Mouse (Mus musculus): ENCODE measurements around the gene Lce1f. TPM values are rescaled to one million over a fixed set of nuclear protein-coding genes. Genes with fewer than 3 reads are reported as not detected.
"Not testable (repeated sequence)": the region's sequence is repeated elsewhere in the genome, so short reads cannot be mapped to it uniquely, and the experiment has no call there.

Gene Lce1f
- total RNA-seq (2021) = not detected

GRCm38 (mm10) chr3:92720250-92720649 is at the start of gene Lce1f:
Lce1f (minus strand) TSS chr3:92720350.
- DNase-seq = no peak

- DNase-seq = no peak
Observed at GRCm38 (mm10) chr3:92764965-92765364, 44.8 kb upstream of the Lce1f start, which contains the start of gene Lce1h. Lce1h (minus strand) TSS chr3:92765065.

DNA sequence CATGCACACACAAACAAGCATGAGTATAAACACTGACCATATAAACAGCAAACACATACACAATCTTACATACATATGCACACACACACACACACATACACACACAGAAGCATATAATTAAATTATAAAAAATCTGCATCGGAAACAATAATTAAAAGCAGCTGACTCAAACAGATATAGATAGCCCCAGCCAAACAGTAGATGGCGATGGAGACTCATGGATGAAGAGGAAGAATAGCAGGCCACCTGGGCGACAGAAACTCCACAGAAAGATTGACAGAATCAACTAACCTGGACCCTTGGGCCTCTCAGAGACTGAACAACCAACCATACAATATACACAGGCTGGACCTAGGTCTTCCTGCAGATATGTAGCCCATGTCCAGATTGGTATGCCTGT is 33.0 kb upstream of the Lce1f start:
- DNase-seq = no peak

DNA sequence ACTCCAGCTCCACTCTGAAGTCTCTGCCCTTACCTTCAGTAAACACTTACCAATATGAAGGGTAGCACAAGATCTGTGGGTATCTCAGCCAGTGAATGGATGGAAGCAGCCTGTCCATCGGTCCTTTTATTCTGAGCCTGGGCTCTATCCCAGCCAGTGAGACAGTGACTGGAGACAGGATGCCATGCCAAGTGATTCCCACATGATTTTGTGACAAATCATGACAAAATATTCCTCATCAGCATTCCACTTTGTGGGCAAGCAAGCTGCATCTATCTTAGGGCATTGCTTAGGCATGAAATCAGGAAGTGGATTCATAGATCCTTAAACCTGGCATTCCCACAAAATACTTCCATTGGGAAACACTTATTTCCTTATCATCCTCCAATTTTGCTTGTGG is 32.1 kb upstream of the Lce1f start, which contains the start of gene Lce1g:
Lce1g (minus strand) TSS at position 101 of the 400 bp plus-strand sequence.
- no peak for DNase-seq

DNA sequence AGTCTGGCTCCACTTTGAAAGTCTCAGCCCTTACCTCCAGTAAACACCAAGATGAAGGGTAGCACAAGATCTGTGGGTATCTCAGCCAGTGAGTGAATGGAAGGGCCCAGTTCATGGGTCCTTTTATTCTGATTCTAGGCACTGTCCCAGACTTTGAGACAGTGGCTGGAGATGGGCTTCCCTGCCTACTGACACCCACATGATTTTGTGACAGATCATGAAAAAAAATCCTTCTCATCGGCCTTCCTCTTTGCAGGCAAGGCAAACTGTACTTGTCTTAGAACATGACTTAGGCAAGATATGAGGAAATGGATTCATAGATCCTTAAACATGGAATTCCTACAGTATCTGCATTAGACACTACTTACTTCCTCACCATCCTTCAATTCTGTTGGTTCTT is 18.8 kb upstream of the Lce1f start, which contains the start of gene Gm38119:
Gm38119 (minus strand) TSS at position 101 of the 400 bp plus-strand sequence.
- no peak for DNase-seq

DNA sequence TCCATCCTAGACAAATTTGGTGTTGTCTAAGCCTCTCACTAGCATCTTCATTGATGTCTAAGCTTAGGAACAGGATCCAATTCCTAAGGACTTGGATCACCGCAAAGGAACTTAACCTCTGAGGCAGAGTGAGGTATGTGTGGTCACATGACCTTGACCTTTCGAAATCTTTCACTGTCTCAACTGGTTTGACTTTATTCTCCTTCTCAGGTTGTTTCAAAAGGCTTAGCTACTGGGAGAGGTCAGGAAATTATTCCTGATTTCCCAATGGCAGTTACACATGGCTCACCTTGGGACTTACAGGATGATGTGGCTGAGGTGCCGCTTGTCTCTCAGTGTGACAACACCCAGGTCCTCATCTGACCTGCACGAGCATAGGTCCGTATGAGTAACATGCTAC is 2.5 kb upstream of the Lce1f start:
- no peak for DNase-seq

DNA sequence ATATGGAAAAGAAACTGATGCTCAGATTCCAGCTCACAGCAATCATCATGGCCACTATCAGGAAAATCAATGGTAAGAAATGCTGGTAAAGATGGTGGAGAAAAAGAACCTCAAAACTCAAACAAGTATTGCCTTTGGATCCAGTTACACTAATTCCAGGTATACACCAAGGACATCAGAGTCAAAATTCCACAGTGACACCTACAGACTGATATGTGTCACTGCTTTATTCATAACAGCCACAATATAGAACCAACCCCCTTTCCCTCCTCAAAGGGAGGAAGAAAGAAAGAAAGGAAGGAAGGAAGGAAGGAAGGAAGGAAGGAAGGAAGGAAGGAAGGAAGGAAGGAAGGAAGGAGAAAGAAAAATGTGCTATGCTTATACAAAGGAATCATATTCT is 5.0 kb downstream of the Lce1f start:
- DNase-seq = no peak

- DNase-seq = no peak
Observed at GRCm38 (mm10) chr3:92708974-92709373, 11.2 kb downstream of the Lce1f start, which contains the start of gene Lce1e. Lce1e (minus strand) TSS chr3:92709074.

GRCm38 (mm10) chr3:92694613-92695012 is 25.5 kb downstream of the Lce1f start:
- DNase-seq = no peak

- no peak for DNase-seq
Observed at GRCm38 (mm10) chr3:92691688-92692087, 28.5 kb downstream of the Lce1f start.

DNA sequence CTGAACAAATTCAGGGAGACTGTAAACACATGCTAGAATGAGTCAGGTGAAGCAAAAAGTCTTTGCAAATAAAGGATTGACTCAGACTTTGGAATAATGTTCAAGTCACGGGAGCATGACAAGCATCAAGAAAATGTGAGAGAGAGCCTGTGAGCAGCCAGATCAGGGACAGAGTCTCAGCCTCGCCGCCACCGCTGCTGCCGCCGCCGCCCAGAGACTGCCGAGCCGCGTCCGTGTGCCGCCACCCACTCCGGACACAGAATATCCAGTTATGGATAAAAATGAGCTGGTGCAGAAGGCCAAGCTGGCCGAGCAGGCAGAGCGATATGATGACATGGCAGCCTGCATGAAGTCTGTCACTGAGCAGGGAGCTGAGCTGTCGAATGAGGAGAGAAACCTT is 31.0 kb downstream of the Lce1f start:
- DNase-seq = not testable (repeated sequence)

- DNase-seq = no peak
Observed at GRCm38 (mm10) chr3:92687110-92687509, 33.0 kb downstream of the Lce1f start, which contains the start of gene Lce1d. Lce1d (minus strand) TSS chr3:92687210.

DNA sequence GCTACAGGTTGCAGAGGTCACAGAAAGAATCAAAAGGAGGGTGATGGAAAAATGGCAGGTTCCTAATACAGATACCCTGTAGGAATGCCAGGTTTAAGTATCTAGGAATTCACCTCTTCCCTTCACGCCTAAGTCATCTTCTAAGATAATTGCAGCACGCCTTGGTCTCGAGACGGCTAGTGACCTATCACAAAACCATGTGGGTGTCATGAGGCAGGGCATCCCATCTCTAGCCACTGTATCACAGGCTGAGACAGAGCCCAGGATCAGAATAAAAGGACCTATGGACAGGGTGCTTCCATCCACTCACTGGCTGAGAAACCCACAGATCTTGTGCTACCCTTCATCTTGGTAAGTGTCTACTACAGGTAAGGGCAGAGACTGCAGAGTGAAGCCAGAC is 41.2 kb downstream of the Lce1f start, which contains the start of gene Lce1c:
Lce1c (plus strand) TSS at position 301 of the 400 bp plus-strand sequence.
- no peak for DNase-seq

DNA sequence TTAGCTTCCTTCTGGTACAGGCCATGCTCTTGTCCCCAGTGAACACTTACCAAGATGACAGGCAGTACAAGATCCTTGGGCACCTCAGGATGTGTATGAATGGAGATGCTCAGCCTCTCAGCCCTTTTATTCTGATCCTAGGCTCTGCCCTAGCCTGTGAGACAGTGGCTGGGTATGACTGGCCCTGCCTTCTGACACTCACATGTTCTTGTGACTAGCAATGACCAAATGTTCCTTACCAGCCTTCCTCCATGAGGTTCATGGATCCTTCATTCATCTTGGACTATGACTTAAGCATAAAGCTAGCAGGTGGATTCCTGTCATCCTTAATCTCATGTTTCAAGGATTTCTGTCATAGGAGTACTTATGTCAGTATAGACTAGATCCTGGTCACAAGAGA is 49.9 kb downstream of the Lce1f start, which contains the start of gene Lce1a2:
Lce1a2 (minus strand) TSS at position 101 of the 400 bp plus-strand sequence.
- no peak for DNase-seq

Other genes starting within 250 kb of the Lce1f start
- gene Sprr1a, start 234.5 kb downstream of the Lce1f start, total RNA-seq (2021) = not detected
- not detected for gene Sprr4, start 219.9 kb downstream of the Lce1f start, total RNA-seq (2021)
- not detected for gene 2310046K23Rik, start 185.8 kb downstream of the Lce1f start, total RNA-seq (2021)
- not detected for gene Ivl, start 146.6 kb downstream of the Lce1f start, total RNA-seq (2021)
- not detected for gene Smcp, start 131.4 kb downstream of the Lce1f start, total RNA-seq (2021)
- gene 2210017I01Rik, start 112.9 kb downstream of the Lce1f start, total RNA-seq (2021) = not detected
- not detected for gene Lce6a, start 98.7 kb downstream of the Lce1f start, total RNA-seq (2021)
- gene Lce1a1, start 72.0 kb downstream of the Lce1f start, total RNA-seq (2021) = not detected
- gene Lce1b, start 63.4 kb downstream of the Lce1f start, total RNA-seq (2021) = not detected
- not detected for gene Lce1a2, start 50.0 kb downstream of the Lce1f start, total RNA-seq (2021)
- gene Lce1c, start 41.1 kb downstream of the Lce1f start, total RNA-seq (2021) = not detected
- not detected for gene Lce1d, start 33.1 kb downstream of the Lce1f start, total RNA-seq (2021)
- gene Lce1e, start 11.3 kb downstream of the Lce1f start, total RNA-seq (2021) = not detected
- not detected for gene Gm38119, start 18.7 kb upstream of the Lce1f start, total RNA-seq (2021)
- not detected for gene Lce1g, start 32.0 kb upstream of the Lce1f start, total RNA-seq (2021)
- gene Lce1h, start 44.7 kb upstream of the Lce1f start, total RNA-seq (2021) = not detected
- gene Lce1i, start 58.5 kb upstream of the Lce1f start, total RNA-seq (2021) = not detected
- not detected for gene Lce1j, start 70.2 kb upstream of the Lce1f start, total RNA-seq (2021)
- gene Lce1k, start 87.5 kb upstream of the Lce1f start, total RNA-seq (2021) = not detected
- gene Kprp, start 106.9 kb upstream of the Lce1f start, total RNA-seq (2021) = not detected
- not detected for gene Lce1l, start 130.9 kb upstream of the Lce1f start, total RNA-seq (2021)
- not detected for gene 2310050C09Rik, start 149.9 kb upstream of the Lce1f start, total RNA-seq (2021)
- not detected for gene Lce3a, start 205.9 kb upstream of the Lce1f start, total RNA-seq (2021)
- not detected for gene Lce3b, start 212.6 kb upstream of the Lce1f start, total RNA-seq (2021)
- gene Lce3c, start 224.1 kb upstream of the Lce1f start, total RNA-seq (2021) = not detected
- not detected for gene Lce3d, start 237.0 kb upstream of the Lce1f start, total RNA-seq (2021)
- not detected for gene Lce3e, start 246.7 kb upstream of the Lce1f start, total RNA-seq (2021)

All from layer of hippocampus, postnatal 36 days (tissue).